Mouse (Mus musculus) spleen, postnatal 36 days (tissue): Measurements from ENCODE around the gene Axl.
"Not testable (repeated sequence)": the region's sequence is repeated elsewhere in the genome, so short reads cannot be mapped to it uniquely, and the experiment has no call there.

Source experiments
- DNase-seq, 2 experiments: peaks; one replicate each; pipeline ENCODE4 v3.0.0; 2022; ENCODE audit warnings: low spot score in 2 of 2, mixed read lengths in 1 of 2

The Axl gene

DNA sequence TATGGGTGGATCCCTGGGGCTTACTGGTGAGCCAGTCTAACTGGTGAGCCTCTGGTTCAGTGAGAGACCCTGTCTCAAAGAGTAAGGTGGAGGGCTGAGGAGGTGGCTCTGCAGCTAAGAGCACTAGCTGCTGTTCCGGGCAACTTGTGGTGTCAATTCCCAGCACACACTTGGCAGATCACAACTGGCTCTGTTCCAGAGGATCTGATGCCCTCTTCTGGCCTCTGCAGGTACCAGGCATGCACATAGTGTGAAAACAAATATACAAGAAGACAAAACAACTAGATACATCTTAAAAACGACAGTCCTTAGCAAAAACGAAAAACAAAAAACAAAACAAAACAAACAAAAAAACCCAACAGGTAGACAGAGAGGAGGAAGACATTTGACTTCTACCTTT, 5.2 kb upstream of the Axl start:
- peak in 1 of 2 experiments; percentile 27 for DNase-seq

DNA sequence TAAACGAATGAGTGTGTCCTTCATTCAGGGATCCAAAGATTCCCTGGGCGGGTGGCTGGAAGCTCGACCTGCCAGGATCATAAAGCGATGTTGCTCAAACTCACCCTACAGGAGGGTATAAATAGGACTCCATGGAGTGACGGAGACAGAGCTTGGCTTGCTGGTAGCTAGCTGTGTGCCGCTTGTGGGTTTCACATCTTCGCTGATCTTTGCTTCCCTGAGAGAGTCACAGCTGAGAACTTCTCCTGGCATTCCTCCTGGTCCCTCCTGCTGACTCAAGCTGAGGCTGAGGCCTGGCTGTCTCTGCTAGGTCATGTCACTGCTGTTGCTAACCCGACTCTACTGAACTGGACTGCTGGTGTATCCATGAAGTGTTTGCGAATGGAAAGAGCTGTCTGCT, 4.5 kb upstream of the Axl start:
- not testable (repeated sequence) for DNase-seq

DNA sequence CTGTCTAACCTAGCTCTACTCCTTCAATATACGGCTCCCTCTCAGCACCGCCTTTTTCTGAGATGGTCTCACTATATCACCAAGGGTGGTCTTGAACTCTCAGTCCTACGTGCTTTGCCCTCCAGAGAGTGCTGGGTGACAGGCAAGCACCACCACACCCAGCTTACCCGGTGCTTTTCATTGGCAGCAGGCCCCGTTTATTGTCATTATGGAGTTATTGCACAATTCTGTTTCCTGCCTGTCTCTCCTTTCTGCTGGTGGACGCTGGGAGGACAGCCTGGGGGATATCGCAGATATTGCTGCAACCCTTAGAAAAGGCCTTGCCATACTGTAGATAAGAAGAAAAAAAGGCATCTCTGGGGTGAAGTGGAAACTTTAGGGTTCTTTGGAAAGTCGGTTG, 2.1 kb upstream of the Axl start:
- DNase-seq = no peak

DNA sequence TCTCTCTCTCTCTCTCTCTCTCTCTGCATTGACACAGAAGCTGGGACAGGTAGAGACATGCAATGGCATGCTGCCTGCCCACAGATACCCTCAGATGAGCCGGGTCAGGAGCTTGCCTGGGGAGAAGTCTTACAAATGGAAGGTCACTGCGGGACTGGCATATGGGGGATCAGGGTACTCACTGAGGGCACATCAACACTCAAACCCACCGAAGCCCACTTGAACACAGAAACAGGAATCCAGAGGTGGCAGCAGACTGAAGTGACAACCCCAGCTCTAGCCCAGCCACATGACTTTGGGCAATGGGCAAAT, 580 bp upstream of the Axl start:
- DNase-seq = no peak

DNA sequence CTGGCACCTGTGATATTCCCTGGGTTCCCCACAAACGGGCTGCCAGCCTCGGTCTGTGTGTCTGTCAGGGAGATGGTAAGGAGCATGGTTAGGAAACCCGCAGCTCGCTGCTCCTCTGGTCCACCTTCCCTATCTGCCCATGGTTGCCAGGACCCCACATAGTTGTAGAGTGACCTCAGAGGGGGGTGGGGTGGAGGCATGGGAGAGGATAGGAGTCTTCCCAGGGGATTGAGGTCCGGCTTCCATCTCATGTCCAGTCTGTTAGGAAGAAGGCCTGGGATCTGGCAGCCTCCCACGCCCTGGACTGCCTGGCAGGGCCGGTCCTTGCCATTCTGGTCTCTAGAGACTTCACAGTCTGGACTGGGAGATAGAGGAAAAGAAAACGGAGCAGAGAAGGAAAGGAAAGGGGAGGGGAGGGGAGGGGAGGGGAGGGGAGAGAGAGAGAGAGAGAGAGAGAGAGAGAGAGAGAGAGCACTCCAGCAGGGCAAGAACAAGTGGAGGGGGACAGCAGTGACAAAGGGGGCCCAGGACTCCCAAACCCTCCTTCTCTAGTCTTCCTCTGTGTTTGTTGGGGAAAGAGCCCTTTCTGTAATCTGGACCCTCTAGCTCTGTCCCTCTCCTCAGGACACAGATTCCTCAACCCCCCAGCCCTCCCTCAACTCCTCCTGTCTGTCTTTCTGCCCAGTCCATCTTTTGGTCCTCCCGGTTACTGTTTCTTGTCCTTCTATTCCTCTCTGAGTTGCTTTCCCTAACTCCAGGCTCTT, 867 bp downstream of the Axl start:
- DNase-seq = no peak

DNA sequence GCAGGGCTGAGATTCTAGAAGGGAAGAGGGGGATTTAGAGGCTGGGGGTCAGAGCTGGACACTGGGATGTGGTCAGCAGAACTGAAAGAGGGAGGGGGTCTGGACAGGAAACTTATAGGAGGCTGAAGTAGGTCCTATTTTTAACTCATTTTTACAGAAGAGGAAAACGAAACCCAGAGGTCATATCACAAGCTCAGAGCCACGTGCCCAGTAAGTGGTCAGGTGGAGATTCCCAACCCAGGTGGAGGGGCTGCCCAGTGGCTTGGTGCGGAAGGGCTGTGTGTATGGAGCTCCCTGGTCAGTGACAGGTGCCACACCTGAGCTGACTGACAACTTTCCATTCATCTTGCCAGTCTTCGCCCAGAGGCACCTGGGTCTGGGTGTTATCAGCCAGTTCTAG, 1.5 kb downstream of the Axl start:
- DNase-seq = no peak

DNA sequence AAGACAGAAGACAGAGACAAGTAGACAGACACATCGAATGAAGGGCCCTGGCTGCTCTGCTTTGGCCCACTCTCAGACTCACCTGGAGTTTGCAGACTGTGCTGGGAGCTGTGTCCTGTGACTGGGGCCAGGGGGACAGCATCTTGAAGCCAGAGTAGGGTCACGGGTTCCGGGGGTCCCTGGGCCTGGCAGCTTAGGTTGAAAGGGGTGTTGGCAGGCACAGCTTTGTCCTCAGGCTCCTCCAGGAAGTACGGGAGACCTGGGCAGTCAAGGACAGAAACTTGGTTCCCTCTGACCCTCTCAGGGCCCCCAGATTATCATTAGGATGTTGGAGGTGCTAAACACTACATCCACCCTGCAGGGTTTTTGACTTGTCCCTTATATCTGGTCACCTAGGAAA, 2.8 kb downstream of the Axl start:
- DNase-seq = no peak

DNA sequence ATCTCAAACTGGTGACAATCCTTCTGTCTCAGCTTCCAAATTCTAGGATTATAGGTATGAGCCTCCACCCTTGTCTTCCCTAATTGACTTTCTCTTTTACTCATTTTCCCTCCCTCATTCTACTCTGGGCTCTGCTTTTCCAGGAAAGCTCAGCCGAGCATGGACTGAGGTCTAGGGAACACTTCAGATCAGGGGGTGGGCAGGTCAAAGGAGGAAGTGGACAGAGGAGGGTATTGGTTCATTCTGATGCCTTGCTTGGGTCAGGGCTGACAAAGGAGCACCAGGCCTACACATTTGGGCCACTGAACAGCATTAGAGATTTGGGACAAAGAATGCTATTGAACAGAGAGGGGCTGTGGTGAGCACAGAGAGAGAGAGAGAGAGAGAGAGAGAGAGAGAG, 3.7 kb downstream of the Axl start:
- DNase-seq = no peak

DNA sequence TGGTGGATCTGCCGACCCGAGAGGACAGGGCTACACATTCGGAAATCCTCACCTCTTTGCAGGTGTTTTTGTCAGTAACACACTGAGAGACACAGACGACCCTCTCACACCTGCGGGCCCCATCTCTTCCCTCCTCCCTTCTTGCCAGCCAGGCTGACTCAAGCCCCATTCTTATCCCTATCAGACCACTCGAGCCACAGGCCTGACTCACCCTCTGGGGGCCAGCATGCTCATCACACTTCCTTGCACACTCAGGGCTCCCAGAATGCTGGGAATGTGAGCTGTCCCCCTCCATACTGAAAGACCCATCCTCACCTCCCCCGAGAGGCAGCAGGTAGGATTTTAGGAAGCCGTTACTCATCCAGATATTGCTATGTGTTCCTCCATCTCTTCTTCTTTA, 4.8 kb downstream of the Axl start:
- DNase-seq = no peak

DNA sequence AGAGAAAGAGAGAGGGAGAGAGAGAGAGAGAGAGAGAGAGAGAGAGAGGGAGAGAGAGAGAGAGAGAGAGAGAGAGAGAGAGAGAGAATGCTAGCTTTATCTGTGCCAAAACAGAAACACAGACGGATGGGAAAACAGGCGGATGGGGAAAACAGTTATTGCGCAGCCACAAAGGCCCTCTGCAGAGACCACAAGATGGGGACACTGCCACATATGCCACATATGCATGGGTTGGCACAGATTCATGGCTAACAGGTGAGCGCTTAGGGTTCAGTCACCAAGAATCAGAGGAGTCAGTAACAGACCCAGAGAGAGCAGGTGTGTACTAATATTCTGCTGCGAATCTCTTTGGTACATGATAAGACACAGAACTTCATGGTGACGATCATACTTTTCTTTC, 5.8 kb downstream of the Axl start:
- DNase-seq = no peak

DNA sequence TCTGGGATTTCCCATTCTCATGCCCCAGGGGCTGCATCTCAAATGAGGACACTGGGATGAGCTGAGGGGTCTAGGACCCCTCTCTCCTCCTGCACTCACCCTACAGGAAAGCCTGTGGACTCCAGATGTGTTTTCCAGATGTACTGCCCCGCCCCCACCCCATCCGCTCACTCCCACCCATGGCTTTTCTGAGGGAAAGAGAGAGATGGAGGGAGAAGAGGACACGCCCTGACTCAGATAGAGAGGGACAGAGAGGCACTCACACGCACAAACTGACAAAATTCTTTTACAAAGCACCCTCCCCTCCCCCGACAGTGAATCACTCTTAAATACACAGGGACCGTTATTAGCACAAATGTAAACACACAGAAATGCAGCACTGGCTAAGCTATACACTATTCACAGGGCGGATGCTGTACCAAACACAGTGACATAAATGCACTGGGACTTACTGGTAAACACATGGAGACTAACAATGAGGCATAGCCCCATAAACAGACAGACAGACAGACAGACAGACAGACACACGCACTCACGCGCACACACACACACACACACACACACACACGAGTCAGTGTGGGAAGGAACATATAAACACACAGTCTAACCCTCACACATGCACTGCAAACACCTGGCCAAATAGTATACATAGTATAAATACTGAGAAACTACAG, 6.4 kb downstream of the Axl start:
- DNase-seq = no peak

DNA sequence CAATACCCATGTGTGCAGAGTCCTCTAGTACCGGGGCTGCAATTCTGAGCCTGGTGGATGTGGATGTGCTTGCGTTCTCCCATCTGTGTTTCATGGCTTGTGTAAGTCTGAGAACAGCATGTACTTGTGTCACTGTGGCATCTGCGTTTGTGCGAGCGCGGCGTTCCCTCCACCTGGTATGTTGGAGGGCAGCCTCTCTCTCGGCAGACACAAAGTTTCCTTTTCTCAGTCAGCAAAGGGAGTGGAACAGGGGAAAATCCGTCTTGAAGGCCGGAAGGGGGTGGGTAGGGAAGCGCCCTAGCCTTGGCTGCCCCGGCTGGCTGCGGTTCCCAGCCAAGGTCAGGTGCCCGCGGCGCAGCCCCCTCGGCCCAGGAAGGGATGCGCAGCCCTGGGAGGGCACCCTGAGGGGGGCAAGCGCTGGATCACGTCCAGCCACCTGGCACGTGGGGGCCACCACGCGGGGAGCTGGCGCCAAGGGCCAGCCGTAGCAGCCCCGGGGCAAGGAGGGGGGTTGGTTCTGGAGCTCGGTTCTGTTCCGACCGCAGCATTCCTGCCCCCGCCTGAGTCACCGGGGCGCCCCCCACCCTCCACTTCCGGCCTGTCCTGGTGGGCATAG, 7.1 kb downstream of the Axl start:
- no peak for DNase-seq

DNA sequence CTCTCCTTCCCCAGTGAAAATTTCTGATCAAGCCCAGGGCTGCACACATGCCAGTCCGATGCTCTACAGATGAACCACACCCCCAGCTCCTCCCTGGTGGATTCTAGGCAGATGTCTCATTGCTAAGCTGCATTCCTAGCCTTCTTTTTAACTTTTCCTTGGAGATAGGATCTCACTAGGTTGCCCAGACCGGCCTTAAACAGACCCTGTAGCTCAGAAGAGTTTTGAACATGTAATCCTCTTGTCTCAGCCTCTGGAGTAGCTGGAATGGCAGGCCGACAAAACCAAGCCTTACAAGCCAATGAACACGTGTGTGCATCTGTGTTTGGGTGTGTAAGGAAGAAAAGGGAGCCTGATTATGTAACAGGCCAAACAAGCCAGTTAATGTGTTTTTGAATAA, 7.8 kb downstream of the Axl start:
- DNase-seq = no peak

DNA sequence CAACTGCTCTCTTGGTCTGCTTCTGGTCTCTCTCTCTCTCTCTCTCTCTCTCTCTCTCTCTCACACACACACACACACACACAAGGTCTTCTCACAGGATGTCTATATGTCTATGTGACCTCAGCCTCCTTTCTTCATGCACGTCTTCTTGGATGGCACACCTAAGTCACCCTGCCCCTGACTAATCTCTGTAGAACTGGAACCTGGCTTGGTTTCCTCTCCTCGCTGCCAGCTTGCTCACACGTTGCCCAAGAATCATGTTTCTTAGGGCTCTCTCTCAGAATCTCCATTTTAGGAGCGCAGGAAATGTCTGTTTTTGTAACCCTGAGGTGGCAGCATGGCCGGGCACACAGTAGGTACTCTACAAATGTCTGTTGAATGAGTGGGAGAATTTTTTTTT, 8.5 kb downstream of the Axl start:
- no peak for DNase-seq

DNA sequence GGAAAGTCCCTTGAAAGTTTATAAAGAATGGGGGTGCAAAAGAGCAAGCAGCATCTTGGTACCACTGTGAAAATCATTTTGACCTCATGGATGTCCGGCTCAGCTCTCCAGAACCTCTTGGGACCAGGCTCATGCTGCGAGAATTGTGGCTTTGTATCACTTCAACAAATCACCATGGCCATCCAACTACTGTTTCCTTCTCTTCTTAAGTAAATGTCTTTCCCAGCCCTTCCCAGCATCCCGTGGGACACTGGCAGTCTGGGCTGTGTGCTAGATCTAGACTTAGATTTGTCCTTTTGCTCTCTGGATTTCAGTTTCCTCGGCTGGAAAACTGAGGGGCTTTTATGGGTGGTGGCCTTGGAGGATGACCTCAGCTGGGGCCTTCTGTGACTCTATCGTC, 20.3 kb downstream of the Axl start:
- DNase-seq = no peak

DNA sequence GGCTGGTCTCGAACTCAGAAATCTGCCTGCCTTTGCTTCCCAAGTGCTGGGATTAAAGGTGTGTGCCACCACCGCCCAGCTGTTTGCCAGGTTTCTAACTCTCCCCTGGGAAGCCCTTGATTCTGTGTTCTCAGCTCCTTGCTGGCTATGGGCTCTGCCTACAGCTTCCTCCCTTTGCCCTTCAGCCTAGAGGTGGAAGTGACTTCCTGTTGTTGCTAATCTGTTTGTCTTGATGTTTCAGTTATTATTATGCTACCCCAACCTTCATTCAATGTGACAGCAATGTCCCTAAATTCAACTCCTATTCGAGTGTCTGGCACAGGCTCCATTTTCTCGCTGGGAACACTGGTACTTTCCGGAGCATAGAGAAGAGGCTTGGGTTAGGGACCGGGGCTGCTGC, 22.4 kb downstream of the Axl start:
- no peak for DNase-seq

DNA sequence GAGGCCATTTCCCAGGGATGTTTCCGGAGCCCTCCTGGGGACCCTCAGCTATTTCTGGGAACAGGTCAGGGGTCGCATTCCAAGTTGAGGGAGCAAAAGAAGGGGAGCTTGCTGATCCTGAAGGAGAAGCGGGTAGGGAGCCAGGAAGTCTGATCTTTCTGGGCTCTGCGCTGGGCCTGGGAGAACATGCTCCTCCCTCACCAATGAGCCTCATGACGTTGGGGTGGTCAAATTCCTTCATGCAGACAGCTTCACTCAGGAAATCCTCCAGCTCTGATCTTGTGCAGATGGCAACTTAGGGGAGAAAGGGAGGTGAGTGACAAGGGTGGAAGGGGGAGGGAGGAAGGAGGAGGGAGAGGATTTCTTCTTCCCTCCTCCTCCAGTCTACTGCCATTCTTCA, 24.3 kb downstream of the Axl start:
- DNase-seq = no peak

DNA sequence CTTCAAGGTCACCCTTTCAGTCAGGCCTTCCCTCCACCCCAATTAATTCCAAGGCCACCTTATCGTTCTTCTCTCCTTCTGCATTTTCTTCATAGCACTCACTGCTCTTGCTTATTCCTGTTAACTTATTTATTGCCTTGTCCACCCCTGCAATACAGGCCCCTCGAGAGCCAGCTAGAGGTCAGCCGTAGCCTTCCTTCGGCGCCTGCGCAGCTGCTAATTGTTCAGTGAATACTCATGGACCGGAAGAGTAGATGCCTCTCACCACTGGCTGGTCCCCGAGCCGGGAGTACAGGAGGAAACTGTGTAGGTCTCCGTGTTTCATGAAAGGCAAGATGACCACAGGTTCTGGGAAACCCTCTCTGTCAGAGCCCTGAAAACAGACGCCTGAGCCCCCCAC, 24.8 kb downstream of the Axl start:
- DNase-seq = no peak

DNA sequence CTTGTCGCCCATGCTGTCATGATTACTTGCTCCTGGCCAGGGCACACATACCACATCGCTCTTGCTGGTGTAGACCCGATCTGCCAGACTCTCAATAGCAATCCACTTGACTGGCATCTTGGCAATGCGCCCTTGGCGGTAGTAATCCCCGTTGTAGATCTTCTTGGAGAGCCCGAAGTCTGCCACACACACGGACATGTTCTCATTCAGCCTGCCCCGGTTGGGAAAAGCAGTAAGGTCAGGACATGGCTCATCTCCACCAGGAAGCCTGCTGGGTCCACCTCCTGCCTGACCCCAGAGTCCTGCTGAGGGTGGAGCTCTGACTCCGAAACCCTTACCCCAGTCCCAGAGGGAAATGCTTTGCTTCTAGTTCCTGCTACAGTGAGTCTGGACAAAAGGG, 27.2 kb downstream of the Axl start:
- no peak for DNase-seq

DNA sequence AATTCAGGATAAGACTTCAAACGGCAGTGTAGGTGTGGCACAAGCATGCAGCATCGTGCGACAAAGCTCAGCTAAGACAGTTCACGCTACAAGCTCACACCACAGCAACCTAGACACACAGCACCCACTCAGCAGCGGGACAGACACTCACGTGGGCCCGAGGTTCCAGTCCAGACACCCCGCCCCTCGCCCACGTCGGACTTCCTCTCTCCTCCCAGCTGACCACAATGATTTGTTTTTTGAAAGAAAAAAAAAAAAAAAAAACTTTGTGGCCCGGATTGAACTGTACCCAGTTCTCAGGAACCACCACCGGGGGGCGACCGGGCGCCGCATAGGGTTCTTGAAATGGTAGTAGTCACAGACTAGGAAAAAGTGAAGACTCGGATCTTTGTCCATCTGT, 32.5 kb downstream of the Axl start:
- peak; percentile 91 to 93 for DNase-seq

DNA sequence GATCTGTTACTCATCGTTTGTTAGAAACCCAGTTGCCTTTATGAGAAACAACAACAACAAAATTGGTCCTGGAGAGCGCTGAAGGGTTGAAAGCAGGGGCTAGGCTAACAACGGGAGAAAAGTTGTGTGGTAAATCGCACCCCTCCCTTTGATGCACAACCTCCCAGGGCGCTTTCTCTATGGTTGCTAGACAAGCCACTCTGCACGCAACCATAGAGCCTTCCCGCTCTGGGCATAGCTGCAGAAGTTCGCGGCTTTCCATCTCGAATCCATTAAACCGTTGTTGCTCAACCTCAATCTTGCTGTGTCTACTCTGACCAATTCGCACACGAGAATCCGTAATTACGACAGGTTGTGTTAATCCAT, 33.1 kb downstream of the Axl start:
- DNase-seq = peak in 1 of 2 experiments; percentile 68

DNA sequence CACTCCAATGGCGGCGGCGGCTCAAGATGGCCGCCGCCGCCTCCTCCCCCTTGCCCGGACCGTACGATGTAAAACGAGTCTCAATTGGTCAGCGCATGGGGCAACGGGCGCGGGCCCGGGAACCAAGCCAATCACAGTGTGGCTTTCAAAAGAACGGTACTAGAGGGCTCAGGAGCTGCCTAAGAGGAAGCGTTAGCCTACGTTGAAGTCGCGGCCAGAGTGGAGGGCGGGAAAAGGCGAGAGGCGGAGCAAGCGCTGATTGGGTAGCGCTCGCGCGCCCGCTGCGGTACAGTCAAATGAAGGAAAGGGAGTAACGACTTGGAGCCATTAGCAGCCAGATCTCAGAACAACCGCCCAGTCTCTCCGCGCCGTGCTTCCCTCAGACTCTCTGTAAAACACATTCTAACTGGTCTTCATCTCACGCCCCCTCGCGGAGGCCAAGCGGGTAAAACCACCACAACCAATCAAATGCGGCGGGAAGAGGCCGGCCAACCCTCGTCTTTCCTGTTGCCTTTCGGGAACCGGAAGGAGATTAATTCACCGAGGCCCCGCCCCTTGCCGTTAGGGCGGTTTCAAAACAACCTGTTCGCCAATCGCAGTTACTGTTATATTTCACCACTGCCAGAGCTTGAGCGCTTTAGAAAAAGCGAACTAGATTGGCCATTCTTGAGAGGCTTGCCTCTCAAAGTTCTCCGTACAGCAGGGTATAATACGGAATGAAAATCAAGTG, 33.6 kb downstream of the Axl start, which contains the start of gene Hnrnpul1:
Gene Hnrnpul1 (minus strand): TSS at position 20 of the 730 bp plus-strand sequence.
- DNase-seq = peak; percentile 99

DNA sequence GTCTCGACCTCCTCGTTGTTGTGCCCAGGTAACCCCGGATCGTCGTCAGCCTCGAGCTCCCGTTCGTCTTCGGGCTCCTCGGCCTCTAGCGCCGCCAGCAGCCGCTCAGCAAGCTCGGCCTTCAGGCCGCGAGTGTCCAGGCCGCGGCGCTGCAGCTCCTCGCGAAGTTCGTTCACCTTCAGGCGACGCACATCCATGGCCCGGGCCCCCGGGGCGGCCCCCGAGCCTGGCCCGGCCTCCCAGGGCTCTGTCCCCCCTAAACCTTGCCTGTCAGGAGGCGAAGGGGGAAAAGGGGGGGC, 34.1 kb downstream of the Axl start:
- DNase-seq = no peak
